Mouse (Mus musculus) intestine, embryonic 15.5 days (tissue): ENCODE data around the gene Cd4. TPM values are rescaled to one million over a fixed set of nuclear protein-coding genes. Genes with fewer than 3 reads are reported as not detected.

Experiments used
- ATAC-seq: fragments of 200-750 bp; cut with Nextera tagmentation; 2 replicates; pipeline ENCODE4 v1.8.0; 2017; ENCODE audit warnings: moderate TSS enrichment, moderate library complexity
- H3K27ac ChIP-seq: fragments of 300-500 bp; sonication (generic); 2 replicates; pipeline ENCODE4 v1.5.1; 2015; ENCODE audit warnings: mild to moderate bottlenecking, inconsistent platforms
- H3K27me3 ChIP-seq: fragments of 300-500 bp; sonication (generic); replicated peaks from 2 replicates; pipeline ENCODE4 v1.6.1; 2015; ENCODE audit warnings: inconsistent platforms
- H3K36me3 ChIP-seq: fragments of 300-500 bp; sonication (generic); 2 replicates; pipeline ENCODE4 v1.6.1; 2015; ENCODE audit warnings: inconsistent platforms
- H3K4me1 ChIP-seq: fragments of 300-500 bp; sonication (generic); replicated peaks from 2 replicates; pipeline ENCODE4 v1.6.1; 2015; ENCODE audit warnings: inconsistent platforms
- H3K4me2 ChIP-seq: fragments of 300-500 bp; sonication (generic); replicated peaks from 2 replicates; pipeline ENCODE4 v1.6.1; 2015; ENCODE audit warnings: mild to moderate bottlenecking, inconsistent platforms
- H3K4me3 ChIP-seq: fragments of 300-500 bp; sonication (generic); replicated peaks from 2 replicates; pipeline ENCODE4 v1.5.1; 2015; ENCODE audit warnings: inconsistent platforms
- H3K9ac ChIP-seq: fragments of 300-500 bp; sonication (generic); 2 replicates; pipeline ENCODE4 v1.6.1; 2015; ENCODE audit warnings: inconsistent platforms
- H3K9me3 ChIP-seq: fragments of 300-500 bp; sonication (generic); 2 replicates; pipeline ENCODE4 v1.6.1; 2016; ENCODE audit warnings: inconsistent platforms
- WGBS: fragments of 180-500 bp; shearing (Covaris S2); methylation state at CpG from one replicate; pipeline ENCODE4 v1.1.7; 2015; 5-methylcytosine and 5-hydroxymethylcytosine counted together
- polyA plus RNA-seq: library from polyadenylated mRNA; unstranded; fragments of >200 nt; fragmentation: Nextera tagmentation; extraction: Ambion mirVana; gene quantifications from 2 replicates; pipeline ENCODE4 v1.2.1, GENCODE M21; 2015

Cd4 gene
- polyA plus RNA-seq, 1 experiment from 2014 or later = 0.48 TPM

DNA sequence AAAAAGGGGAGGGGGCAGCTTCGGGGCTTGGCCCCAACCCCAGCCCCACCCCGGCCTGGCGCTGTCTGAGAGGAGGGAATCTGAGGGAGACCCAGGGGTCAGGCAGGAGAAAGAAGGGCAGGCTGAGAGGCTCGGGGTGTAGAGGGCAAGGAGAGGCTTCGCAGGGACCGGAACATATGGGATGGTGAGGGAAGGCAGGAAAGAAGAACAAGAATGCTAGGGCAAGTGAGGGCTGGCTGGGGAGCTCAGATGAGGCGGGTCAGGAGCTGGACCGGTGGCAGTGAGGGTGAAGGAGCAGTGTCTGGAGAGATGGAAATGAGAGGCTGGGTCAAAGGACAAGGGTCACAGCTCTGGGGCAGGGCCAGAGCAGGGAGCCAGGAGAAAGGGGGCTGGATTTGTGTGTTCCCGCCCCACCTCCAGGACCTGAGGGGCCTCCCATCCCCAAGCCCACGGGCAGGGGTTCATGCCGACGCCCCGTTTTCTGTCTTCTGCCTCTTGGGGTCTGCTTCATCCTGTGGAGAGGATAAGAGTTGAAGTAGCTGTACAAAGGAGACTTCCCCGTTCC lies 25.8 kb upstream of the Cd4 start:
- Histone ChIP-seq H3K27me3 (0 out of 2 replicates have a peak, but pooled peaks cover 6% of the 10 kb centered on the region), H3K9me3 (no peaks in the 10 kb centered on the region), H3K4me2 (no peak overlapping the region), H3K27ac (peak overlapping the region; percentile 9; the same call in 1 of the 2 replicates), H3K36me3 (peaks cover 13% of the 10 kb centered on the region), H3K4me3 (no peak overlapping the region), H3K4me1 (peaks cover 47% of the 10 kb centered on the region), H3K9ac (no peak overlapping the region)
- 73% methylated on average over 14 of the region's 14 CpGs for WGBS
- no peak for ATAC-seq

DNA sequence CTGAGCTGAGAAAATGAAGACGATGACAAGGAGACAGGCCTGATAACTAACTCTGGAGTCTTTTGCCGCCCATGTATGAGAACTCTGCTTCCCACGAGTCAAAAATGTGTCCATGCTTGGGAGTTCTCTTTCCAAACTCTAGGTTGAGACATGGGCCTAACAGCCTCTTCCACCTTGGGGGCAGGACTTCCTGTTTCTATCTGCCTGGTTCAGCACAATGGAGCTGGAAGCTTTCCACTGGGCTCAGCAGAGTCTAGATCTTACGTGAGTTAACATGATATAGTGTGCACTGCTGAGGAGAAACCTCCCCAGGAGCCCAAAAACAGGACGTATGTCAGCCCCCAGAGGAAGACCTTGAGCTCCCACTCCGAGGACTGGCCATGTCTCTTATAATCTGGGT lies 25.2 kb upstream of the Cd4 start:
- Histone ChIP-seq H3K36me3 (peaks cover 13% of the 10 kb centered on the region), H3K9ac (no peak overlapping the region), H3K4me3 (no peak overlapping the region), H3K27ac (0 out of 2 replicates have a peak overlapping the region, but pooled peaks have one; percentile 9), H3K9me3 (no peaks in the 10 kb centered on the region), H3K27me3 (0 out of 2 replicates have a peak, but pooled peaks cover 6% of the 10 kb centered on the region), H3K4me2 (no peak overlapping the region), H3K4me1 (peaks cover 41% of the 10 kb centered on the region)
- no peak for ATAC-seq
- WGBS = 65% methylated on average over 6 of the region's 6 CpGs

DNA sequence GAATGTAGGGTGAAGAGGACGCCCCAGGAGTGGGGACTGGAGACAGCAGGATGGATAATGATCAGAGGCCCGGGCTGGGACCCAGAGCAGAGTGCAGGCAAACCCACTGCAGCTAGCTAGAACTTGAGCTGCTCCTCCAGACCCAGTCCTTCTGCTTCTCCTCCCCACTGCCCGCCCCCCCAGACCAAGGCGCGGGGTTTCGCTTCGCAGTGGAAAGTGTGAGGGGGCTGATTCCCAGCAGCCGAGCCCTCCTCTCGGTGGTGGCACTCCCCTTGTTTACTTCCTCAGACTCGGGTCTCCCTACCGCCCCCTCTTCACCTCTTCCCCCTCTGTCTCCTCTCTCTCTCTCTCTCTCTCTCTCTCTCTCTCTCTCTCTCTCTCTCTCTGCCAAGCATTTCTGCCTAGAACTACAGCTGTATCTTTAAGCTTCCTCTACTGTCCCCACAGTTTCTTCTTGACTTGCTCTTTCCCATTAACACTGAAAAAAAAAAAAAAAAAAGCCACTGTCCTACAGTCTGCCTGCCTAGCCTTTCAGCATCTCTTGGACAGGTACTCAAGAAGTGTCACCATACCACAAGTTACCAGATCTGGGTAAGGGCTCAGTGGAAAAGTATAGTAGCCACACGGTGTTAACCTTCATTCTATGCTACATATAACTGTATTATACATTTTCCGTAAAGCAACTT lies 23.7 kb upstream of the Cd4 start, which contains the start of gene Lag3:
Lag3 (minus strand) TSS at position 173 of the 686 bp plus-strand sequence.
- H3K4me3 ChIP-seq = no peak within 1 kb of the TSS
- no peak within 1 kb of the TSS for H3K27ac ChIP-seq
- no peak for ATAC-seq
- 26% methylated on average over 13 of the region's 13 CpGs for WGBS
- 0 out of 2 replicates have a peak, but pooled peaks cover 6% of the 10 kb centered on the region for H3K27me3 ChIP-seq
- H3K9me3 ChIP-seq = no peaks in the 10 kb centered on the region
- H3K4me1 ChIP-seq = peaks cover 38% of the 10 kb centered on the region
- peaks cover 13% of the 10 kb centered on the region for H3K36me3 ChIP-seq
- H3K4me2 ChIP-seq = peak within 1 kb of the TSS; percentile 34
- H3K9ac ChIP-seq = no peak within 1 kb of the TSS

DNA sequence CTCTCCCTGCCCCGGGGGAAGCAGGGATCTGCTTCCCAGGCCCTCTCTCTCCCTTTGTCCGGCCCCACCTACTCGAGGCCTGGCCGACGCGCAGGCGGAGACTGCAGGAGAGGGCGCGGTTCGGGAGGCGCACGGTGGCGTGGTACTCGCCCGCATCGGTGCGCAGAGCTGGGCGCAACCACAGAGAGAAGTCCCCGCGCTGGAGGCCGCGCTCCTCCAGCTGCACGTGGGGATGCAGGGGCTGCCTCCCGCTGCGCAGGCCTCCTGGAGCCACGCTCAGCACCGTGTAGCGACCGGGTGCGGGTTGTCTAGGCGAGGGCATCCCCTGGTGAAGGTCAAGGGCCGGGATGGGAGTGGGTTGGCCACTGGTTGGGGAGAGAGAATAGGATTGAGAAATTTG lies 22.0 kb upstream of the Cd4 start:
- no peak overlapping the region for H3K27ac ChIP-seq
- peak; percentile 57 for ATAC-seq
- H3K27me3 ChIP-seq = 0 out of 2 replicates have a peak, but pooled peaks cover 6% of the 10 kb centered on the region
- 4% methylated on average over 32 of the region's 32 CpGs for WGBS
- no peaks in the 10 kb centered on the region for H3K9me3 ChIP-seq
- peak overlapping the region; percentile 28; the same call in 1 of the 2 replicates for H3K9ac ChIP-seq
- peak overlapping the region; percentile 58 for H3K4me2 ChIP-seq
- H3K36me3 ChIP-seq = peaks cover 13% of the 10 kb centered on the region
- H3K4me3 ChIP-seq = peak overlapping the region; percentile 20; the same call in 1 of the 2 replicates
- H3K4me1 ChIP-seq = peaks cover 30% of the 10 kb centered on the region

DNA sequence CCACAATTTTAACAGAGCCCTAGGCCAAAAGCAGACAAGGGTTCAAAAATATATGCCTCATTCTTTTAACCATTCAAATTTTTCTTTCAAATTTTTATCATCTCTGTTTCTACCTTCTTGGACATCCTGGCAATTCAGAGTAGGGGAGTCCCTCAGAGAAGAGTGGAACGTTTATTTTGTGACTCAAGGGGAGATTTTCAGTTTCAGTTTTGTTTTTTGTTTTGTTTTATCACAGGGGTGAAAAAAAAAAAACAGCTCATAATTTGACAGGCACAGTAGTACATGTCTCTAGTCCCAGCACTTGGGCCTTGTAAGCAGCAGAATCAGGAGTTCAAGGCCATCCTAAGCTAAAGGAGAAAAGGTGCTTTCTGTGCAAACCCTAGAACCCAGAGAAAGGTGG lies 19.7 kb upstream of the Cd4 start:
- Histone ChIP-seq H3K27me3 (0 out of 2 replicates have a peak, but pooled peaks cover 6% of the 10 kb centered on the region), H3K4me1 (peaks cover 23% of the 10 kb centered on the region), H3K4me3 (no peak overlapping the region), H3K4me2 (no peak overlapping the region), H3K9me3 (no peaks in the 10 kb centered on the region), H3K36me3 (no peaks in the 10 kb centered on the region), H3K9ac (no peak overlapping the region), H3K27ac (no peak overlapping the region)
- 68% methylated on average over 1 of the region's 1 CpGs for WGBS
- no peak for ATAC-seq

DNA sequence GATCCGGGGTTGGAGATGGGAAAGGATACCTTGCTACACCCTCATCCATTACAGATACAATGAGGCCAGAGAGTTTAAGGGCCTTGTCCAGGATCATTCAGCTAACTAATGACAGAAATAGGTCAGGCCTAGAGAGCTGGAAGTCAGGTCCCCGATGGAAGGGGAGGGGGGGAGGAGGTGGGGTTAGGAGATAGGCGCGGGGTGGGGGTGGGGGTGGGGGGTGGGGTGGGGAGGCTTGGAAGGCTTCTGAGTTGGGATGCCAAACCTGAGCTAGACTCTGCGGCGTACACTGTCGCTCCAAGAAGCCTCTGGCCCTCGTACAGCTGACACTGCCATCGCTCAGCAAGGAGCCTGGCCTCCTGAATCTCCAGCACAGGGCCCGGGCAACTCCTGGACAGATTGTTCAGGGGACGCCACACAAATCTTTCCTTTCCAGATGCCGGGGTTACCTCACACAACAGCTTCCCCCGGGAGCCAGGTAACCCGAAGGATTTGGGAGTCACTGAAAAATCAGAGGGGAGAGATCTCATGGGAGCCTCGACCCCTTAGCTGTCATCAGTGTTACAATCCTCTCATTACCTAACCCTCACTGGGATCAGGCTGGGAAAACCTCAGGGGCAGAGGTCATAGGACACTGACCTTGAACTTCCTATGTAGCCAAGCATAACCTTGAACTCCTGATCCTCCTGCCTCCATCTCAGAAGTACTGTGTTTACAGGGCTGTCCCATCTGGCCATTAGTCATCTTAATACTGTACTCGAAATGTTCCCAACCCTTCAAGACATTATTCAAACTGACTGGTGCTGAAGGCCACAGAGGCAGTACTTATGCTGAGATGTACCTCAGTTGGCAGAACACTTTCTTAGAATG lies 17.2 kb upstream of the Cd4 start:
- H3K4me2 ChIP-seq = peak overlapping the region; percentile 93
- peak overlapping the region; percentile 95 for H3K27ac ChIP-seq
- H3K36me3 ChIP-seq = no peaks in the 10 kb centered on the region
- H3K4me1 ChIP-seq = peaks cover 16% of the 10 kb centered on the region
- no peak for ATAC-seq
- no peaks in the 10 kb centered on the region for H3K9me3 ChIP-seq
- H3K27me3 ChIP-seq = 0 out of 2 replicates have a peak, but pooled peaks cover 6% of the 10 kb centered on the region
- 45% methylated on average over 13 of the region's 16 CpGs for WGBS
- no peak overlapping the region for H3K4me3 ChIP-seq
- peak overlapping the region; percentile 64 for H3K9ac ChIP-seq

DNA sequence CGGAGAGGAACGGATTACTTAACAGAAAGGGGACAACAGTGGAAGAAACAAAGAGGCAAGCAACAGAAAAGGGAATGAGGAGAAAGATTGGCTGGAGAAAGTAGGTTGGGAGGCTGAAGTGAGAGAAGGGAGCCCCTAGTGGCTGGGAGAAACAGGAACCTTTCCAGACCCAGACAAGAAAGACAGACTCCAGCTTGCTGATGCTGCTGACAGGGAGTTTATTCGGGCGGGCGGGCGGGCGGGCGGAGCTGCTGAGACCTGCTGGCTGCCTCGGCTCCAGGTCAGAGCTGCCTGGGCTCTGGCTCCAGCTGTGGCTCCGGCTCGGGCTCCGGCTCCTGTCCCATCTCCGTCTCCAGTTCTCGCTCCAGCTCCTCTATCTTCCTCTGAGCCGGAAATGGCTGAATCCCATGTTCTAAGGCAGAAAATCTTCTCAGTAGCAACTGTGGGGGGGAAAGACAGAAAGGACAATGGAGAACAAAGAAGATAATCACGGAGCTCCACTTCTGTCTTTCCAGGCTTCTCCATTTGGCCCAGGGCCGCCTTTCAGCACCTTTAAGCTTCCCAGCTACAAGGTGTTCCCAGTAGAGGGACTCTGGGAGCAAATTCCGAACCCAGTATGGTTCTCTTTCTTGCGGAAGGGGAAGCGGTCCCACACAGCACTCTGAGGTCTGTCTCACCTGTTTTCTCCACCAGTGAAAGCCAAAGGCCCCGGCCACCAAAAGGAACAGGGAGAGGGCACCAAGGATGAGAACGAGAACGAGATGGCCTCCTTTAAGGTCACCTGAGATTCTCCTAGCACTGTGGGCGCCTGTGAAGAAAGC lies 16.4 kb upstream of the Cd4 start:
- WGBS = 7% methylated on average over 24 of the region's 24 CpGs
- ATAC-seq = peak; percentile 84

DNA sequence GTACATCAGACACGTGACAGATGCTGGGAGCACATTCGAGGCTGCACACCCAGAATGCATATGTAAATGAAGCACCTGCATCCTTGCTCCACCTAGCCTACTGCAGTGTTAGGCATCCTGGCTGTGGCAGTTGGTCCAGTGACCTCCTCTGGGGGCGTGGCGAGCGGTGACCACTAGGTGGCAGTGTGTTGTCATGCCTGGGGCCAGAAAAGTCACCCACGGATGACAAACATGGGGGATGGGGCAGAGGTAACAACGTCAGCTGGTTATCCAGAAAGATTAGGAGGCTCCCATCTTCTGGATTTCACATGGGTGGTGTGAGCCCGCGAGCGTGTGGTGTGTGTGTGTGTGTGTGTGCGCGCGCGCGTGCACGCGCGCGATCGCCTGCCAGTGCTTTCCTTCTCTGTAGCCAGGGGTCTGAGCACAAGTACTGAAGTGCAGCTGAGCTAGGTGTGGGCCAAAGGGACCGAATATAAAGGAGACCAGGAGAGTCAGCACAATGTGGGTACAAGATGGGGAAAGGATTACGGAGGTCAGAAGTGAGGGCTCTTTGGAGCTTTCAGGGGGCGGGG lies 15.6 kb upstream of the Cd4 start:
- Histone ChIP-seq H3K27me3 (no peaks in the 10 kb centered on the region), H3K27ac (peak overlapping the region; percentile 95), H3K9ac (peak overlapping the region; percentile 64), H3K9me3 (no peaks in the 10 kb centered on the region), H3K4me1 (peaks cover 10% of the 10 kb centered on the region), H3K4me3 (peak overlapping the region; percentile 53), H3K36me3 (no peaks in the 10 kb centered on the region), H3K4me2 (peak overlapping the region; percentile 93)
- peak; percentile 83 for ATAC-seq
- WGBS = 1% methylated on average over 23 of the region's 23 CpGs

More for the DNA sequence above, 16.4 kb upstream of the Cd4 start:
- Histone ChIP-seq H3K4me2 (peak overlapping the region; percentile 93), H3K9ac (peak overlapping the region; percentile 64), H3K36me3 (no peaks in the 10 kb centered on the region), H3K4me1 (peaks cover 10% of the 10 kb centered on the region), H3K27me3 (no peaks in the 10 kb centered on the region), H3K4me3 (peak overlapping the region; percentile 53), H3K27ac (peak overlapping the region; percentile 95), H3K9me3 (no peaks in the 10 kb centered on the region)

DNA sequence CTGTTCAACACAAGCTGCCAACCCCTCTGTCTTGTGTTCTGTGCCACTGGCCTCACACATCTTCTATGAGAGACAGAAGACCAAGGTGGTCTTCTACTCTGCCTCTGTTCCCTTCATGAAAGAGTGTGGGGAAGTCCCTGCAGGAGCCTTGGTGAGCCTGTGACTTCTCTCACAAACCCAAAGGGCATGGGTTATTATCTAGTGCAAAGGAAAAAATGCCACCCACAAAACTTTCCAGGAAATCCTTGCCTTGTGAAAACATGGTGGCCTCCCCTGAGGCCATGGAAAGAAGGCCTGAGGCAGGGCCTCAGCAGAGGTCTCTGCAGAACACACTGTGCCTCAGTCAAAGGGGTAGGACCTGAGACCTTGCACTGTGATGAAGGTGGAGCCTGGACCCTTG lies 13.8 kb upstream of the Cd4 start:
- Histone ChIP-seq H3K27me3 (no peaks in the 10 kb centered on the region), H3K27ac (no peak overlapping the region), H3K9ac (no peak overlapping the region), H3K9me3 (no peaks in the 10 kb centered on the region), H3K36me3 (no peaks in the 10 kb centered on the region), H3K4me1 (peaks cover 10% of the 10 kb centered on the region), H3K4me3 (no peak overlapping the region), H3K4me2 (no peak overlapping the region)
- no peak for ATAC-seq

DNA sequence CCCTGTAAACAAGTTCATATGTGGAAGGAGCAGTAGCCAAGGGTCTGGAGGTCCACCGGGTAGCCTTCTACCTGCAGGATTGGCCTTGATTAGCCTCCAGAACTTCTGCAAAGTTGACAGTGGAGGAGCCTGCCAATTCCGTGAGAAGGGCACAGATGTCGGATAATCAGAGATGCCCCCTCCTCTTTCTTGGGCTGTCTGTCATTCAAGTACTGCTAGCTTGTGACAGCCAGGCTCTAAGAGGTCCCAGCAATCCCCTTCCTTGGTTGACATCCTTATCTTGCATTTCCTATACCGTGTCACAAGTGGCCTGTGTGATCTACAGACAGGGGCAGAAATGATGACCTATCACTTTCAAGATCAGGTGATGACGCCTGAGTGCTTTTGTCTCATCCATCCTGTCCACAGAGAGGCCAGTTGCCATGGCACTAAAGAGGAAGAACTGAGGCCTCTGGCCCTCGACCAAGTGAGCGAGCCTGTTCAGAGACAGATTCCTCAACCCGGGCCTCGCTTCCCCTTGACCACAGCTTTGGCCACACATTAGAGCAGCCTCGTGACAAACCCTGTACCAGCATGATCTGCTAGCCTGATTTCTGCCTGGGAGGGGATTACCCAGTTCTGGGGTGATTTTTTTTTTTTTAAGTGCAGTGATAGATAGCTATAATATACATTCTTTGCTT lies 12.9 kb upstream of the Cd4 start:
- WGBS = 64% methylated on average over 10 of the region's 10 CpGs
- Histone ChIP-seq H3K9ac (no peak overlapping the region), H3K4me3 (no peak overlapping the region), H3K27ac (no peak overlapping the region), H3K4me1 (peaks cover 10% of the 10 kb centered on the region), H3K36me3 (no peaks in the 10 kb centered on the region), H3K4me2 (no peak overlapping the region), H3K9me3 (no peaks in the 10 kb centered on the region), H3K27me3 (no peaks in the 10 kb centered on the region)
- no peak for ATAC-seq
